Mouse (Mus musculus) kidney, postnatal 14 days (tissue): ENCODE data around the gene Ces3a.
"Not testable (repeated sequence)": the region's sequence is repeated elsewhere in the genome, so short reads cannot be mapped to it uniquely, and the experiment has no call there.

Experiments used
- DNase-seq: peaks from one replicate; pipeline ENCODE4 v3.0.0; 2022; ENCODE audit warnings: mixed read lengths

The Ces3a gene

GRCm38 (mm10) chr8:105102101-105102785 is 53.8 kb downstream of the Ces3a start:
- not testable (repeated sequence) for DNase-seq

GRCm38 (mm10) chr8:105103701-105104100 is 55.3 kb downstream of the Ces3a start:
- DNase-seq: not testable (repeated sequence)

- no peak for DNase-seq
These were observed 55.8 kb downstream of the Ces3a start for GRCm38 (mm10) chr8:105104220-105104619.
